Mouse (Mus musculus) frontal cortex, postnatal 36 days (tissue): ENCODE data around the gene Wnt5b.

Source experiments
- DNase-seq, 2 experiments: peaks; one replicate each; pipeline ENCODE4 v3.0.0; 2022; ENCODE audit warnings: low spot score in 2 of 2

The Wnt5b gene

GRCm38 (mm10) chr6:119417354-119417753, 126.8 kb downstream of the Wnt5b start, which contains the start of gene Adipor2:
TSS of gene Adipor2 (minus strand) at chr6:119417704.
- DNase-seq, result no peak

- no peak for DNase-seq
Measured at GRCm38 (mm10) chr6:119416643-119417042, 127.5 kb downstream of the Wnt5b start.

GRCm38 (mm10) chr6:119414262-119415043, 129.7 kb downstream of the Wnt5b start:
- no peak for DNase-seq

- no peak for DNase-seq
Measured at GRCm38 (mm10) chr6:119412588-119412987, 131.6 kb downstream of the Wnt5b start.

- no peak for DNase-seq
Measured at GRCm38 (mm10) chr6:119411511-119411910, 132.6 kb downstream of the Wnt5b start.

- no peak for DNase-seq
Measured at GRCm38 (mm10) chr6:119409766-119410165, 134.4 kb downstream of the Wnt5b start.

GRCm38 (mm10) chr6:119408582-119408981, 135.6 kb downstream of the Wnt5b start:
- DNase-seq, result no peak

- DNase-seq, result no peak
Measured at GRCm38 (mm10) chr6:119407818-119408217, 136.3 kb downstream of the Wnt5b start.

GRCm38 (mm10) chr6:119406528-119406927, 137.6 kb downstream of the Wnt5b start:
- DNase-seq, result no peak

- DNase-seq, result no peak
Measured at GRCm38 (mm10) chr6:119405310-119405709, 138.8 kb downstream of the Wnt5b start.

- no peak for DNase-seq
Measured at GRCm38 (mm10) chr6:119404854-119405253, 139.3 kb downstream of the Wnt5b start.

- DNase-seq, result no peak
Measured at GRCm38 (mm10) chr6:119402976-119403375, 141.2 kb downstream of the Wnt5b start.

GRCm38 (mm10) chr6:119401545-119402304, 142.4 kb downstream of the Wnt5b start:
- DNase-seq, result no peak

- DNase-seq, result no peak
Measured at GRCm38 (mm10) chr6:119400649-119401048, 143.5 kb downstream of the Wnt5b start.

GRCm38 (mm10) chr6:119399371-119399770, 144.8 kb downstream of the Wnt5b start:
- no peak for DNase-seq

GRCm38 (mm10) chr6:119396309-119396634, 147.9 kb downstream of the Wnt5b start:
- DNase-seq, result peak in 1 of 2 experiments; percentile 9

GRCm38 (mm10) chr6:119395421-119396308, 148.5 kb downstream of the Wnt5b start:
- DNase-seq, result no peak

GRCm38 (mm10) chr6:119392836-119393235, 151.3 kb downstream of the Wnt5b start:
- DNase-seq, result no peak

- DNase-seq, result no peak
Measured at GRCm38 (mm10) chr6:119390728-119391127, 153.4 kb downstream of the Wnt5b start.

- no peak for DNase-seq
Measured at GRCm38 (mm10) chr6:119389089-119389488, 155.1 kb downstream of the Wnt5b start.

GRCm38 (mm10) chr6:119388650-119389012, 155.5 kb downstream of the Wnt5b start:
- peak; percentile 92 to 96 for DNase-seq
